Mouse (Mus musculus) frontal cortex, postnatal 25 days (tissue): ENCODE measurements around the gene 4931422A03Rik.
"Not testable (repeated sequence)": the region's sequence is repeated elsewhere in the genome, so short reads cannot be mapped to it uniquely, and the experiment has no call there.

ENCODE experiments used
- DNase-seq, 2 experiments: peaks; one replicate each; pipeline ENCODE4 v3.0.0; 2022; ENCODE audit warnings: low spot score in 2 of 2

The 4931422A03Rik gene

DNA sequence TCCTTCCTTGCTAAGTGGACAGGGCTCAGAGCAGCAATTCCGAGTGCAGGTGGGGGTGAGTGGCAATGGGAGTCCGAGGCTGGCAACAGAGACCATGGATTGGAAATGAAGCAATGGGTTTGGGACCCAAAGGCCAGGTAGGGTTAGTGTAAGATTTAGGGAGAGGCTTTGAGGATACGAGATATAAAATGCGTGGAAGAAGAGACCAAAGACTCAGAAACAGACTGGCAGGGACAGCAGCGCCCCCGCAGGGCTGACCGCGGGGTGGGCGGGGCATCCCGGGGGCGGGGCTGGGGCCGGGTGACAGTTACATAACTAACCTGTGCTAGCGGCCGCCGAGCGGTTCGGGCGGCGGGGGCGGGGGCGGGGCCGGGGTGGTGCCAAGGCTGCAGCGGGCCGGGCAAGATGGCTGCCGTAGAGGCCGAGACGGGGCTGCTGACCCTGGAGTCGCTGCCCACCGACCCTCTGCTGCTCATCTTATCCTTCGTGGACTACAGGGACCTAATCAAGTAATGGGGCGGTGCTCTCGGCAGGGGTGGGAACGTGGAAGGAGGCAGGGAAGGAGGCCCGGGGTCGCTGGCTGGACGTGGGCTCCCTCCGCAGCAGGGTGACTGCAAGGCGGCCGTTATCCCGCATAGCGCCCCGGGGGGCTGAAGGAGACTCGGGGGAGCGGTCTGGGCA is 563 bp downstream of the 4931422A03Rik start, which contains the start of gene Fbxo3:
TSS of gene Fbxo3 (plus strand) at position 264 of the 681 bp plus-strand sequence.
- DNase-seq = peak; percentile 58 to 62

DNA sequence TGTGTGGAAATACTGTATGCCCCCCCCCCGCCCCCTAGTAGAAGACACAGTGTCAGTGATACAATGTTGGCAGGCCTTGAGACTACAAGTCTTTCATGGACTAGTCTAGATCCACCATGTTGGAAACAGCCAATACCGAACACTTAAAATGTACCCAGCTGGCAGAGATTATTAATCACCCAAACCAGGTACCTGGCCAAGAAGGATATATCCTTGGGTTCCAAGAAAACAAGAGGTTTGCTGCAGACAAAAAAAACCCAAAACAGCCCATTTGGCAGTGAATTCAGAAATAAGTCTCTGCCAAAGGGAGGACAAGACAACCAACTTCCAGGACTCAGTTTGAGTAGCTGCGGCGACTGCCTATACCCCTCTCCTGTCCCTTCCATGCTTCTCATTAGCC is 3.5 kb downstream of the 4931422A03Rik start:
- DNase-seq = no peak

DNA sequence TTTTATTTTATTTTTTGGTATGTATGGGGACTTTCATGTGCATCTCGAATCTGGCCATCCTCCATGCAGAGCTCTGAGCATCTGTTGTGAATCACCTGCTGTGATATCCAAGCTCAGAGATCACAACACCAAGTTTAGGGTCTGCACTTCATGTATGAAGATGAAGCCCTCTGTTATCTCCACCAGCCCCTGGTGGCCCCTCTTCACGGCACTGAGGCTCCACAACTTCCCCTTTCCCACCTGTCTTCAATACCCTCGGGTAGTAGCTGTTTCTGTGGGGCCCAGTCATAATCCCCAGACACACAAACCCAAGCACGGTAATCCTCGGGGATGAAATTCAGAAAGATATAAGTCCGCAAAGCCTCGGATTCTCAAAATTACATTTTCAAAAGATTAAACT is 5.1 kb downstream of the 4931422A03Rik start:
- no peak for DNase-seq

DNA sequence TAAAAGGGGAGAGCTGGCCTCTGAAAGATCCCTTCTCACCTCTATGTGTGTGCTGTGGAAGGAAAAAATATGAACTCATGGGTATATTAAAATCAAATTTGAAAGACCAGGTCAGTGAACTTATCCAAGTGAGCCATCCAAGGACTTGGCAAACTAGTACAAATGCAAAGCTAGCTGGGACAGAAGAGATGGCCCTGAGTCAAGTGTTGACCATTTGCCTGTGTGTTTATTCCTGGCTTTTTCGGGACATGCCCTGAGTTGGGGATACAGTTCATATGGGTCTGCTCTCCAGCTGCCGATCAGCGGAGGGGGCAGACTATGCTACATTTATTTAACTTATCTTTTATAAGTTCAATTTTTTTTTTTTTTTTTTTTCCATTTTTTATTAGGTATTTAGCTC is 19.3 kb downstream of the 4931422A03Rik start:
- DNase-seq = not testable (repeated sequence)

DNA sequence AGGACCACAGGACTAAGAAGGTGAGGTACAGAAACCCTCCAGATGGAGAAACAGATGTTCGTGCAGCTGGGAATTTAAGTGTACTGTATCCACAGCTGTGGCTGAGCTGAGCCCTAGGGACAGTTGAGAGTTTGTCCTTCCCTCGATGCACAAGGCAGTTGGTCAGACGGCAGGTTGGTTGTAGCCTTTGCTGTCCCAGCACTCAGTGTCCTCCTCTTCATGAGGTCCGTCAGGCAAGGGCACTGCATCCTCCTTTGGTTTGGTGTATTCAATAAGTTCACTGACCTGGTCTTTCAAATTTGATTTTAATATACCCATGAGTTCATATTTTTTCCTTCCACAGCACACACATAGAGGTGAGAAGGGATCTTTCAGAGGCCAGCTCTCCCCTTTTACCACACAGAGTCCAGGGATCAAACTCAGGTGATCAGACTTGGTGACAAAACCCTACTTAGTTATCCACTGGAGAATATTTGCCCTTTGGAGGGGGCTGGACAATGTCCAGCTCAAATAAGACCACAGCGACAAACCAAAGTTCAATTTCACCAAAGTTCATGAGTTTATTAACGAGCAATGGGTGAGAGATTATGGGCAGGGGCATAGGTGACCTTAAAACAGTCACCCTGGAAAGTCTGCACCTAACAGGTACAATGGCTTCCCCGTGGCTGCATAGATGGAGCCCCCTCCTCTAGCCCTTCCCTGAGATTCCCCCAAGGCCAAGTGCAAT is 20.2 kb downstream of the 4931422A03Rik start:
- DNase-seq = no peak

DNA sequence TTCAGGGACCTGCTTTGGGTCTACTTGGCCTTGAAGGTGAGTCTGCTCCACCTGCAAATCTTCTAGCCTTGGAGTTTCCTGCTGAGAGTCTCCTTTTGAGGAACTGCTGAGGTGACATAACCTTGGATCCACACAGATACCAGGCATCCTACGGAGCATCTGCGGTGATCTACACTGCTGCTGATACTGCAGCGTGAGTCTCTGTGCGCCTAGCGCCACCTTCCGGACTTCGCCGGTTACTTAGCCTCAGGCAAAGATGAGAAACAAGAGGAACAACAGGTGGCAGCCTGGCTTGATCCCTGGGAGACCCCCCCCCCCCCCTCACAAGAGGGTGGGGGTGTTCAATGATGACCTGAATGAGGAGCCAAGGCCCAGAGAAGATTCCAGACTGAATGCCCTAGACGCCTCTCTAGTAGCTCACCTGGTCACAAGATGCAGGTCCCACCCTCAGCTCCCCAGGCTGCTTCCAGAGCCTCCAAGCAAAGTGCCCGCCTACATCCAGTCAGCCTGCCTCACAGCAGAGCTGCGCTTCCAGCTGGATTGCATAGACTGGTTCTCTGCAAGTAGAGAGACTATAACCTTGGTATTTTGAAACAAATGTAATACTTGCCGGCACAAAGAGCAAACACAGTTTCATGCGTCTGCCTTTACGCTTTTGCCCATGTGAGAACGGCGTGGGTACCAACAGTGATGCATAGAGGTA is 25.3 kb downstream of the 4931422A03Rik start:
- peak; percentile 59 to 67 for DNase-seq

DNA sequence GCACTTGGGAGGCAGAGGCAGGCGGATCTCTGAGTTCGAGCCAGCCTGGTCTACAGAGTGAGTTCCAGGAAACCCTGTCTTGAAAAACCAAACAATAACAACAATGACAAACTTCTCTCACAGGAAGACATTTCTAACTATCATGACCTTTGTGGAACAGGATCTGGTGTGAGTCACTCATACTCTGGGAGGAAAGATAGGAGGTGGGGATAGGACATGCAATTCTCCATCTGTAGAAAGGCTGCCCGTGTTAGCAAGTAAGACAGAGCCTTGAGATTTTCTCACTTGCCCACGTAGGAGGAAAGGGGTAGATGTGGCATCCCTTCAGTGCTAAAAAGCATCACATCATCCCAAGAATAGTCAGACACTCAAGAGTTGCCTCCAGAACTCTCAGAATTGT is 26.3 kb downstream of the 4931422A03Rik start:
- DNase-seq = no peak

DNA sequence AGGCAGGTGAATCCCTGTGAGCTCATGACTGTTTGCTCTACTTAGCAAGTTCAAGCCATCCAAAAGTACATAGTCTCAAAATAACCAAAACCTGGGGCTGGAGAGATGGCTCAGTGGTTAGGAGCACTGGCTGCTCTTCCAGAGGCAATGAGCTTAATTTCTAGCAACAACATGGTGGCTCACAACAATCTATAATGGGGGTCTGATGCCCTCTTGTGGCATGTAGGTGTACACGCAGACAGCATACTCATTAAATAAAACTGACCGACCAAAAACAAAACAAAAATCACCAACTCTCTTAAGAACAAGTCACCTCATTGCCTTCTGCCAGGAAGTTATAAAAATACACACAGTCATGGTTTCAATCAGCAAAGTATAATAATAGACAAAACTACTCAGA is 27.1 kb downstream of the 4931422A03Rik start:
- DNase-seq = no peak

DNA sequence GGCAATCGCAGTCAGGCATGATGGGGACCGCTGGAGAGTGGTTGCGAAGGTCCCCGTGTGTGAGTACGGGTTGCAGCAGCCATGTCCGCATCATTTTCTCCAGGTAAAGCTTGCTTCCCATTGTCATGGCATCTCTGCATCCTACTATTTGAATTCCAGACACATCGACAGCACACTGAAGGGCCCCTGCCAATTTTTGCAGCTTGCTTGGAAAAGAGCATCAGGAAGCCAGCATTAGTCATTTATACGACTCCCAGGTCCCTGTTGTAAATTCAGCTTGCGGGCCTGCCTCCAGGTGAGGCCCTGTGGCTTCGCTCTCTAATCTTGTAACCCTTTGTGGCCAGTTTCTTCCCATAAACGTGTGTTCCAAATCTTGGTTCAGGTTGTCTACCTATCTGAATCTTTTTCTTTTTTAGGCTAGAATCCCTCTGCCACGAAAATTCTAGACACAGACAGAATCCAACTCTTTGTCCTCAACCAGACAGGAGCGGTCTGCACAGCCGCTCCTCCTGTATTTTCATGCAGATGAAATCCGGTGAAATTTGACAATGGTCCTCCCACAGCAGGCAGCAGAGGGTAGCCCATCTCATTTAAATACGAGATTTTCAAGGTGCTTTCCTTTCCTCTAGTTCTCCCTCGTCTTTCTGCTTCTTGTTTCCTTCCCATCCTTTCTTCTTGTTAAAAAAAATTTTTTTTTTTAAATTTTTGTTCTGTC is 35.4 kb downstream of the 4931422A03Rik start:
- no peak for DNase-seq

DNA sequence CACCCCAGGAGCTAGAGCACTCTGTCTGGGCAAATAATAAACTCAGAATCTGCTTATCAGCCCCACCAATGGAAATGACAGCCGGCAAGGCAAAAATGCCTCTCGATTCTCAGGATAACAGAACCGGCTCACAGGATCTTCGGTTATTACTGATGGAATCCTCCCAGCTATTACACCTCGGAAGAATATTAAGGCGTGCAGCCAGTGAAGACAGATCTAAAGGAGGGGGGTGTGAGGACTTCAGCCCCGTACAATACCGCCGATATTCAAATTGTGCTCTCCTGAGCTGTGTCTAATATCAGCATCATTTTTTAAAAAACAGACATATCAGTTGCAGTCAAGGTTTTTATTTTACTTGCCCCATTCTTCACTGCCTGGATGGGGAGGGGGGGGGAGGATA is 36.0 kb downstream of the 4931422A03Rik start:
- DNase-seq = no peak

DNA sequence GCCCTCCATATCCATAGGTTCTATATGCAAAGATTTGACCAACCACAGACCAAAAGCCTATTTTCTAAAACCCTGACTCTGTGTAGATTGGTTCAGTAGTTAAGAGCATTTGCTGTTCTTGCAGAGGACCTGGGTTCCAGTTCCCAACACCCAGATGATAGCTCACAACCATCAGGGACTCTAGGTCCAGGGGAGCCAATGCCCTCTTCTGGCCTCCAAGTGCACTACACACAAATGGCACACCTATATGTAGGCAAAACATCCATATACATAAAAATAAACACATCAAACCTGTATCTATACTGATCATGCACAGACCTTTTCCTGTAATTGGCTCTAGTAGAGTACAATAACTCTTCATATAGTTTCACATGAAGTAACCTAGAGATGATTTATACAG is 36.9 kb downstream of the 4931422A03Rik start:
- DNase-seq = no peak

DNA sequence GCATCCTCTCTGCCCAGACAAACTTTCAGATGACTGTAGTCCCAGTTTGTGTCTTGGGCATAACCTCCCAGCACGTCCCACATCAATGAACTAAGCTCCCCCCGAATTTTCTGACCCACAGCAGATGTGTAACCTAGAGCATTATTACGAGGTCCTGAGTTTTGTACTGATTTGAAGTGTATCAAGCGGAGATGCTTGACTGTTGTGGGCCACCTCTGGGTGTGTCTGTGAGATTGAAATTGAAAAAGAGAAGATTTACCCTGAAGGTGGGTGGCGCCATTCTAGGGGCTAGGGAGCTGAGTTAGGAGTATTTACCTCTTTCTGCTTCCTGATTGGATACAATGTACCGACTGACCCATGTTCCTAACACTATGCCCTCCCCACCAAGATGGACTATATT is 38.4 kb downstream of the 4931422A03Rik start:
- no peak for DNase-seq

DNA sequence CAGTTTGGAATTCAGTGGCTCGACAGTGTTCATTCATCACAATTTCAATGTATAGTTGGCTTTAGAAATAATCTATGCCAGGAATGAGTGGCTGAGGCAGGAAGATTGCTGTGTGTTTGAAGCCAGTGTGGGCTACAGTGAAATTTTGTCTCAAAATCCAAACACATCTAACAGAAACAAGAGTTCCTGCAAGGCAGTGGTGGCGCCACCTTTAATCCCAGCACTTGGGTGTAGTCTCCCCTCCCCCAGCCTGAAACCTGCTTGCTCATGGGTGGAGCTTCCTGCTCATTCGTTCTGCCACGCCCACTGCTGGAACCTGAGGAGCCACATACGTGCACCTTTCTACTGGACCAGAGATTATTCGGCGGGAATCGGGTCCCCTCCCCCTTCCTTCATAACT is 40.6 kb downstream of the 4931422A03Rik start:
- not testable (repeated sequence) for DNase-seq

DNA sequence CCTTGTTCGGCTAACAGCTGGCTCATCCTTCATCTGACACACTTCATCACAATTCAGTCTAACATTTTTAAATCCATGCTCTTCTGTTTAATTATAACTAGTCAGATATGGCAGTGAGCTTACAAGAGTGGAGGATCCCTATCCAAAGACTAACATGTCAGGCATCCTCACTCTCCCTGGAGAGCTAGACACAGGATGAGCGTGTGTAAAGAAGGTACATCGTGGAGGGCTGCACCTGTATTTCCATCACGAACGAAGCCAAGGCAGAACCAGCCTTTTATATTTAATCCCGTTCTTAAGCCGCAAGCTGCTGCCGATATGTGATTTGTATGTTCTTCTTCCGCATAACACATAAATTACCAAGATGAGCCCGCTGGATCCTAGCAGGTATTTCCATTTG is 45.0 kb downstream of the 4931422A03Rik start:
- no peak for DNase-seq

DNA sequence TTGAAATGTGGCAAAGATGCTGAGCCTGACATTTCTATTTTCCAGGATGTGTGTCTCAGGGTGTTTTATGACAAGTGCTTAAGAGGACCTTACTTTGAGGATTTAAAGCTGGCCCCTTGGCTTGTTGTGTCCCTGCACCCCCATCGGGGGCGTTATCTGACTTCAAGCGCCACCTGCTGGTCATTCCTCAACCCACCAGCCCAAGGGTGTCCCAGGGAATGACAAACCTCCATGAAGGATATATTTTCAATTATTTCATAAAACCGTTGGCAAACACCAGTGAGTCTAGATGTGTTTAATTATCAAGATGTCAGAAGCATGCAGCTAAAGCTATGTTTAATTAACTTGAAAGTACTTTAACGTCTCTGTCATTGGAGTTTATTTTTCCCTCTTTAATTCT is 45.9 kb downstream of the 4931422A03Rik start:
- peak; percentile 55 to 67 for DNase-seq

DNA sequence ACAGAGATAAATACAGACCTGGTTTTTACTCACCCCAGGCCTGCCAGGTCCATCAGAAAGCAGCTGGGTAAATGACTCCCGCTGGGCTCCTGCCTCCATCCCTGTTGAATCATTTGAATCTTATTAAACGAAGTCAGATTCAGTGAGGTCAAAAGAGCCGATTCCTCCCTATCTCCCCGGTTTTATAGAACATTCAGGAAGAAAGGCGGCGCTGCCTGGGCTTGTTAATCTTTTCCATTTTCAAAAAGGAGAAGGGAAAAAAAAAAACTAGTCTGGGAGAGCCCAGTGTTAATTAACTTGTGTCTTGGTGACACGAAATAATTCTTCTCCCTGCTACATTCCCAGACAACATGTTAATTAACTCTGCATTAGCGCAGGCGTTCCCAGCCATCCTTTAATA is 50.4 kb downstream of the 4931422A03Rik start:
- DNase-seq = no peak

DNA sequence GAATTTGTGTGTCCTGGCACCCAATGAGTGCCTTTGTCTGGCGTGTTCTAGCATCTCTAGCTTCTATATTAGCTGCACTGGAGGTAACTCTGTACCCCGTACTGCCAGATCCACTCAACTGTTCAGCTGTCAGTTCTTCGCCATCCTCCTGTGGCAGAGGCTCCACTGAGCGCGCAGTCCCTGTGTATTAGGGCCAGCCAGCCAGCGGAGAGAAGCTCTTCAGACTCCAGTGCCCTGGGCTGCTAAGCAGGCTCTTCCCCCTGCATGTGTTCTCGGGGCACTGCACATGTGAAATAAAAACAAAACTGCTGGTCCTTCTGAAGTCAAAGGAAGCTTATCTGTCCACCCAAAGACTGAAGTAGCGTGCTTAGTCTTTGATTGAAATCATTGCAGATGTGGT is 50.9 kb downstream of the 4931422A03Rik start:
- DNase-seq = no peak

DNA sequence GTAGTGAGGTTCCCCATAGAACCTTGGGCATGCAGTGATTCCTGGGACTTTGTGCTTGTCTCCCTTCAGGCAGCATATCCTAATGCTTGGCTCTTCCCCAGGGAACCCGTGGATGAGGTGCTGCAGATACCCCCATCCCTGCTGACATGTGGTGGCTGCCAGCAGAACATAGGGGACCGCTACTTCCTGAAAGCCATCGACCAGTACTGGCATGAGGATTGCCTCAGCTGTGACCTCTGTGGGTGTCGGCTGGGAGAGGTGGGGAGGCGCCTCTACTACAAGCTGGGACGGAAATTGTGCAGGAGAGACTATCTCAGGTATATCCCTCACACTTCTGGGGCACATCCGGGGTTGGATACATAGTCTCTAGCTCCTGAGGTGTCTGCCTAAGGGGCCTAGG is 52.3 kb downstream of the 4931422A03Rik start:
- no peak for DNase-seq

DNA sequence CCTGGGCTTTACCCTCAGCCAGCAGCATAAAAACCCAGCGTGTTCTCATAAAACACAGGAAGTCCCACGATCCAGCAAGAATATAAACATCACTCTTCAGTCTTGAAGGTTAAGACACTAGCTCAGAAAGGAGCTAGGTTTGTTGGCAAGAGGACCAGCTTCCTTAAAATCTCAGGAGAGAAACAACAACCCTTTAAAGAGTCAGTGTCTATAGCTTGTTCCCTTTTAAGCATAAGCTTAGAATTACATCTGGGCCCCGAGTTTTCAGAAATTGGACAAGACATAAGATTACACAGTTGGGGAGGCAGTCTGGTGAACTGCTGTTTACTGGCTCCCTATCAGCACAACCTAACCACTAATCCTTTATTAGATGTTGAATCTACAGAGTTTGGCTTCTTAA is 56.3 kb downstream of the 4931422A03Rik start:
- DNase-seq = no peak

DNA sequence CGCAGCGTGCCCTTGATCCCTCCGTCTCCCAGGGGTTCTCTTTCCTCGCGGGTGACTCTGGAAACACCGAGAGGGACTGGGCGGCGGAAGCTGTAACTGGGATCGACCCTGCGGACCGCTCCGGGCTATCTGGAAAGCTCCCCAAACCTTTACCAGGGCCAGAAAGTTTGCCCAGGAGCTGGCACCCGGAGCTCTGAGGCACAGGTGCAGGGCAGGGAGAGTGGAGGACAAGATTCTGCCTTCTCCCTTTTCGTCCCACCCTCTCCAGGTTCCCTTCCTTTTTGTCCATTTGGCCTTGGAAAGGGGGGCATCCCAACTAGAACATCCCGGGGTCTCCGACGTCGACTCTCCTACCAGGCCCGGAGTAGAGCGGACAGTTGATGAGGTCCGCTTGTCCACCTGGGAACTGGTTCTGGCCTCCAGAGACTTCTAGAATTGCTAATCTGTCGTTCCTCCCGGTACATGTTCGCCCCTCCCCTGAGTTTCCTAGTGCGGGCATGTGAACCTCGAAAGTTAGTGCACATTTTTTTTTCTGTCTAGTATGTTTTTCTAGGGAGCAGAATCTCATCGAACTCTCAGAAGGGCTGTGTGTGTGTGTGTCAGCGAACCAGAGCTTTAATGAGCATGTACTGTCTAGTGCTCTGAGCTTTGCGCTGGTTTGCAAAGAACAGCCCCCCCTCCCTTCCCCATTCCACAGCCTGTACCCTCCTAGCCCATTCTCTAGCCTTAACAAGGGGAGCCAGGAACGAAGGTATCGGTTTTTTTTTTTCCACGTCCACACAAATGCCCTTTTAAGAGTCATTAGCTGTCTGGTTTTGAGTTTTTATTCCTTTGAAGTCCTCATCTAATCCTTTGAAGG is 57.1 kb downstream of the 4931422A03Rik start:
- no peak for DNase-seq
